Mouse (Mus musculus) neural tube, embryonic 14.5 days (tissue): Measurements from ENCODE around the gene Hkdc1. TPM values are rescaled to one million over a fixed set of nuclear protein-coding genes. Genes with fewer than 3 reads are reported as not detected.

Experiments used
- ATAC-seq: fragments of 200-750 bp; cut with Nextera tagmentation; 2 replicates; pipeline ENCODE4 v1.8.0; 2017; ENCODE audit warnings: low read depth, mild to moderate bottlenecking, moderate TSS enrichment, moderate library complexity
- H3K27ac ChIP-seq: fragments of 300-500 bp; sonication (generic); 2 replicates; pipeline ENCODE4 v1.5.1; 2014; ENCODE audit warnings: low read depth, mild to moderate bottlenecking, control low read depth, low read length, moderate library complexity, mixed read lengths
- H3K27me3 ChIP-seq: fragments of 300-500 bp; sonication (generic); 2 replicates; pipeline ENCODE4 v1.6.1; 2014; ENCODE audit warnings: low read length; ENCODE audit not compliant: control insufficient read depth, insufficient read depth
- H3K36me3 ChIP-seq: fragments of 300-500 bp; sonication (generic); 2 replicates; pipeline ENCODE4 v1.6.1; 2014; ENCODE audit warnings: low read length, mixed read lengths; ENCODE audit not compliant: control insufficient read depth, insufficient read depth
- H3K4me1 ChIP-seq: fragments of 300-500 bp; sonication (generic); 2 replicates; pipeline ENCODE4 v1.6.1; 2014; ENCODE audit warnings: low read length; ENCODE audit not compliant: control insufficient read depth, insufficient read depth
- H3K4me2 ChIP-seq: fragments of 300-500 bp; sonication (generic); 2 replicates; pipeline ENCODE4 v1.6.1; 2014; ENCODE audit warnings: mild to moderate bottlenecking, low read depth, low read length, control low read depth
- H3K4me3 ChIP-seq: fragments of 300-500 bp; sonication (generic); 2 replicates; pipeline ENCODE4 v1.5.1; 2014; ENCODE audit warnings: low read depth, low read length, control low read depth, mixed read lengths
- H3K9ac ChIP-seq: fragments of 300-500 bp; sonication (generic); replicated peaks from 2 replicates; pipeline ENCODE4 v1.6.1; 2014; ENCODE audit warnings: low read depth, mild to moderate bottlenecking, control low read depth, low read length, mixed read lengths
- H3K9me3 ChIP-seq: fragments of 300-500 bp; sonication (generic); 2 replicates; pipeline ENCODE4 v1.6.1; 2016; ENCODE audit warnings: low read length; ENCODE audit not compliant: control insufficient read depth
- WGBS: fragments of 180-500 bp; shearing (Covaris S2); extraction: QIAGEN DNeasy Blood & Tissue Kit; methylation state at CpG from one replicate; pipeline ENCODE4 v1.1.7; 2014; 5-methylcytosine and 5-hydroxymethylcytosine counted together
- polyA plus RNA-seq: library from polyadenylated mRNA; unstranded; fragments of >200 nt; fragmentation: Nextera tagmentation; extraction: Ambion mirVana; gene quantifications from 2 replicates; pipeline ENCODE4 v1.2.1, GENCODE M21; 2014

Hkdc1 gene
- polyA plus RNA-seq, 1 experiment from 2014 or later, result 0.28 TPM

GRCm38 (mm10) chr10:62425081-62425871, 3.0 kb upstream of the Hkdc1 start:
- no peak for ATAC-seq
- 45% methylated on average over 9 of the region's 9 CpGs for WGBS

GRCm38 (mm10) chr10:62421127-62421526, 1.2 kb downstream of the Hkdc1 start:
- ATAC-seq, result no peak
- Histone ChIP-seq H3K36me3 (no peaks in the 10 kb centered on the region), H3K9ac (no peak overlapping the region), H3K4me3 (no peak overlapping the region), H3K27me3 (no peaks in the 10 kb centered on the region), H3K4me1 (no peaks in the 10 kb centered on the region), H3K4me2 (no peak overlapping the region), H3K9me3 (no peaks in the 10 kb centered on the region), H3K27ac (no peak overlapping the region)
- WGBS, result 86% methylated on average over 3 of the region's 3 CpGs

More at GRCm38 (mm10) chr10:62425081-62425871, 3.0 kb upstream of the Hkdc1 start:
- Histone ChIP-seq H3K4me1 (no peaks in the 10 kb centered on the region), H3K27ac (no peak overlapping the region), H3K9ac (no peak overlapping the region), H3K9me3 (no peaks in the 10 kb centered on the region), H3K4me2 (no peak overlapping the region), H3K4me3 (no peak overlapping the region), H3K36me3 (peaks cover 24% of the 10 kb centered on the region), H3K27me3 (no peaks in the 10 kb centered on the region)

GRCm38 (mm10) chr10:62420399-62420798, 1.9 kb downstream of the Hkdc1 start:
- Histone ChIP-seq H3K4me2 (no peak overlapping the region), H3K4me1 (no peaks in the 10 kb centered on the region), H3K27me3 (no peaks in the 10 kb centered on the region), H3K4me3 (no peak overlapping the region), H3K27ac (no peak overlapping the region), H3K36me3 (no peaks in the 10 kb centered on the region), H3K9ac (no peak overlapping the region), H3K9me3 (no peaks in the 10 kb centered on the region)
- WGBS, result 79% methylated on average over 6 of the region's 6 CpGs
- ATAC-seq, result no peak

- no peaks in the 10 kb centered on the region for H3K9me3 ChIP-seq
- no peaks in the 10 kb centered on the region for H3K4me1 ChIP-seq
- H3K9ac ChIP-seq, result no peak overlapping the region
- whole genome bisulfite sequencing, result 80% methylated on average over 5 of the region's 5 CpGs
- H3K4me3 ChIP-seq, result no peak overlapping the region
- no peaks in the 10 kb centered on the region for H3K36me3 ChIP-seq
- ATAC-seq, result no peak
- no peaks in the 10 kb centered on the region for H3K27me3 ChIP-seq
- no peak overlapping the region for H3K27ac ChIP-seq
- H3K4me2 ChIP-seq, result no peak overlapping the region
Observed at GRCm38 (mm10) chr10:62419422-62419821, 2.9 kb downstream of the Hkdc1 start.

- Histone ChIP-seq H3K27me3 (no peaks in the 10 kb centered on the region), H3K4me1 (no peaks in the 10 kb centered on the region), H3K9ac (no peak overlapping the region), H3K4me2 (no peak overlapping the region), H3K9me3 (no peaks in the 10 kb centered on the region), H3K27ac (no peak overlapping the region), H3K4me3 (no peak overlapping the region), H3K36me3 (no peaks in the 10 kb centered on the region)
- no peak for ATAC-seq
- WGBS, result 44% methylated on average over 7 of the region's 7 CpGs
Observed at GRCm38 (mm10) chr10:62418831-62419356, 3.4 kb downstream of the Hkdc1 start.

GRCm38 (mm10) chr10:62413606-62413982, 8.7 kb downstream of the Hkdc1 start:
- ATAC-seq, result no peak

GRCm38 (mm10) chr10:62412906-62413605, 9.2 kb downstream of the Hkdc1 start:
- no peak for ATAC-seq
- WGBS, result 45% methylated on average over 8 of the region's 8 CpGs
- no peak overlapping the region for H3K9ac ChIP-seq
- no peak overlapping the region for H3K4me2 ChIP-seq
- no peak overlapping the region for H3K27ac ChIP-seq
- H3K4me1 ChIP-seq, result no peaks in the 10 kb centered on the region
- H3K4me3 ChIP-seq, result no peak overlapping the region
- no peaks in the 10 kb centered on the region for H3K9me3 ChIP-seq
- no peaks in the 10 kb centered on the region for H3K27me3 ChIP-seq
- H3K36me3 ChIP-seq, result no peaks in the 10 kb centered on the region

More at GRCm38 (mm10) chr10:62413606-62413982, 8.7 kb downstream of the Hkdc1 start:
- Histone ChIP-seq H3K4me1 (no peaks in the 10 kb centered on the region), H3K4me2 (no peak overlapping the region), H3K27ac (no peak overlapping the region), H3K4me3 (no peak overlapping the region), H3K27me3 (no peaks in the 10 kb centered on the region), H3K9ac (no peak overlapping the region), H3K9me3 (no peaks in the 10 kb centered on the region), H3K36me3 (no peaks in the 10 kb centered on the region)
- 59% methylated on average over 4 of the region's 4 CpGs for WGBS

GRCm38 (mm10) chr10:62411431-62412410, 10.6 kb downstream of the Hkdc1 start:
- H3K4me2 ChIP-seq, result no peak overlapping the region
- H3K4me3 ChIP-seq, result no peak overlapping the region
- no peaks in the 10 kb centered on the region for H3K27me3 ChIP-seq
- no peak overlapping the region for H3K9ac ChIP-seq
- no peaks in the 10 kb centered on the region for H3K9me3 ChIP-seq
- H3K4me1 ChIP-seq, result no peaks in the 10 kb centered on the region
- 70% methylated on average over 19 of the region's 19 CpGs for WGBS
- ATAC-seq, result no peak
- H3K36me3 ChIP-seq, result no peaks in the 10 kb centered on the region
- no peak overlapping the region for H3K27ac ChIP-seq
